Mouse (Mus musculus): ENCODE data around the gene Cyren. TPM values are rescaled to one million over a fixed set of nuclear protein-coding genes. Genes with fewer than 3 reads are reported as not detected.

Gene Cyren
- polyA plus RNA-seq, 1 experiment, result 9.1 TPM

GRCm38 (mm10) chr6:34900990-34901389 lies 23.1 kb upstream of the Cyren start:
- no peak for DNase-seq (ENCODE audit: low spot score)

- DNase-seq (ENCODE audit: low spot score), result no peak
These were observed 21.3 kb upstream of the Cyren start for GRCm38 (mm10) chr6:34899127-34899526.

- DNase-seq (ENCODE audit: low spot score), result no peak
These were observed 18.4 kb upstream of the Cyren start for GRCm38 (mm10) chr6:34896168-34896780.

GRCm38 (mm10) chr6:34895569-34895968 lies 17.7 kb upstream of the Cyren start:
- no peak for DNase-seq (ENCODE audit: low spot score)

- DNase-seq (ENCODE audit: low spot score), result no peak
These were observed 11.3 kb upstream of the Cyren start for GRCm38 (mm10) chr6:34889185-34889584.

GRCm38 (mm10) chr6:34887131-34887850 lies 9.4 kb upstream of the Cyren start:
- DNase-seq (ENCODE audit: low spot score), result no peak

- DNase-seq (ENCODE audit: low spot score), result no peak
These were observed 6.9 kb upstream of the Cyren start for GRCm38 (mm10) chr6:34884724-34885123.

- DNase-seq (ENCODE audit: low spot score), result no peak
These were observed 2.1 kb upstream of the Cyren start for GRCm38 (mm10) chr6:34879911-34880475.

- no peak for DNase-seq (ENCODE audit: low spot score)
These were observed 1.4 kb upstream of the Cyren start for GRCm38 (mm10) chr6:34879101-34879740.

- DNase-seq (ENCODE audit: low spot score), result peak; percentile 20
These were observed 1.1 kb downstream of the Cyren start for GRCm38 (mm10) chr6:34876835-34877156.

- DNase-seq (ENCODE audit: low spot score), result peak; percentile 23
These were observed 1.7 kb downstream of the Cyren start for GRCm38 (mm10) chr6:34875966-34876834.

GRCm38 (mm10) chr6:34875268-34875761 lies 2.5 kb downstream of the Cyren start:
- peak; percentile 21 for DNase-seq (ENCODE audit: low spot score)

GRCm38 (mm10) chr6:34874101-34874921 lies 3.5 kb downstream of the Cyren start:
- peak; percentile 20 for DNase-seq (ENCODE audit: low spot score)

- no peak for DNase-seq (ENCODE audit: low spot score)
These were observed 5.0 kb downstream of the Cyren start for GRCm38 (mm10) chr6:34872871-34873270.

GRCm38 (mm10) chr6:34871929-34872328 lies 5.9 kb downstream of the Cyren start:
- no peak for DNase-seq (ENCODE audit: low spot score)

GRCm38 (mm10) chr6:34870724-34871123 lies 7.1 kb downstream of the Cyren start:
- DNase-seq (ENCODE audit: low spot score), result no peak

- no peak for DNase-seq (ENCODE audit: low spot score)
These were observed 7.7 kb downstream of the Cyren start for GRCm38 (mm10) chr6:34870136-34870535.

- DNase-seq (ENCODE audit: low spot score), result no peak
These were observed 8.5 kb downstream of the Cyren start for GRCm38 (mm10) chr6:34869225-34869915.

- no peak for DNase-seq (ENCODE audit: low spot score)
These were observed 9.2 kb downstream of the Cyren start for GRCm38 (mm10) chr6:34868507-34869217.

GRCm38 (mm10) chr6:34867995-34868350 lies 9.9 kb downstream of the Cyren start:
- no peak for DNase-seq (ENCODE audit: low spot score)
